In the genomic region with DNA sequence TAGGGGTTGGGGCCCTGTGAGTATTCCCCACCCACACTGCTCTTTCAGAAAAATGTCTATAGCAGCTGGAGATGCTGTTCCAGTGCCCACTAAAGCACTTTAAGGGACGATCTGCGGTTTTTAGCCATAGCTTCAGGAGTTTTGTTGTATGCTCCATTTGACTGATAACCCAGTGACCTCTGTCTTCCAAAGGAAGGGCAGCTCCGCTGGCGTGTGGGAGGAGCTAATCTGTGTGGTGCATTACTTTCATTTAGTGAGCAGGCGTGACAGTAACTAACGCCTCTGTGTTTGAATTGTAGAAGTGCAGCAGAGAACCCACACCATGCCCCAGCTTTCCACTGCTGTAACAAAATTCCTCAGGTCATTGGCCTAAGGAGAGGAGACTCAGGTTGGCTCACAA, we compare ENCODE assay signal across 15 mouse cellular contexts. TPM values are rescaled to one million over a fixed set of nuclear protein-coding genes. Genes with fewer than 3 reads are reported as not detected.
"Had no signal": no experiment of that assay in that cellular context is flagged by ENCODE, and none has a peak within 500 bp of the region (broad histone marks: within the 10 kb centered on the region; RNA-seq: fewer than 3 reads in every experiment).

No protein-coding gene starts in this region.

- H3K4me3 ChIP-seq: kidney, embryonic 15.5 days; limb, embryonic 12.5 days; liver, embryonic 13.5 days; midbrain, embryonic 13.5 days; myocyte; neural tube, embryonic 15.5 days; stomach, embryonic 15.5 days had no signal

- H3K9me3 ChIP-seq: kidney, embryonic 15.5 days; limb, embryonic 12.5 days; liver, embryonic 13.5 days; midbrain, embryonic 13.5 days; neural tube, embryonic 15.5 days; stomach, embryonic 15.5 days had no signal

- H3K4me1 ChIP-seq: limb, embryonic 12.5 days; stomach, embryonic 15.5 days had no signal

- H3K4me2 ChIP-seq: kidney, embryonic 15.5 days; limb, embryonic 12.5 days; liver, embryonic 13.5 days; midbrain, embryonic 13.5 days; neural tube, embryonic 15.5 days; stomach, embryonic 15.5 days had no signal

- ATAC-seq: midbrain, embryonic 13.5 days had no signal

- DNase-seq: kidney, adult 2 months; kidney, postnatal 25 days; layer of hippocampus, adult 9-11 months; liver, embryonic 13.5 days; lung, adult 18-20 months; right cerebral cortex, postnatal 4 days; spleen, adult 18-20 months; thymus, adult 2 months; thymus, postnatal 36 days had no signal

- H3K36me3 ChIP-seq: kidney, embryonic 15.5 days; limb, embryonic 12.5 days; liver, embryonic 13.5 days; midbrain, embryonic 13.5 days; neural tube, embryonic 15.5 days; stomach, embryonic 15.5 days had no signal

- H3K27me3 ChIP-seq: liver, embryonic 13.5 days; midbrain, embryonic 13.5 days; neural tube, embryonic 15.5 days; stomach, embryonic 15.5 days had no signal

- H3K9ac ChIP-seq: kidney, embryonic 15.5 days; limb, embryonic 12.5 days; liver, embryonic 13.5 days; midbrain, embryonic 13.5 days; neural tube, embryonic 15.5 days; stomach, embryonic 15.5 days had no signal

- H3K27ac ChIP-seq: kidney, embryonic 15.5 days; limb, embryonic 12.5 days; liver, embryonic 13.5 days; midbrain, embryonic 13.5 days; neural tube, embryonic 15.5 days; stomach, embryonic 15.5 days had no signal

RNA-seq across cellular contexts. Expression of gene Rnf182, which starts 38.6 kb away (rescaled TPM):
- polyA plus RNA-seq: myocyte had no signal
